Comparison of ENCODE assay signal across 1 mouse cellular context in the genomic region with DNA sequence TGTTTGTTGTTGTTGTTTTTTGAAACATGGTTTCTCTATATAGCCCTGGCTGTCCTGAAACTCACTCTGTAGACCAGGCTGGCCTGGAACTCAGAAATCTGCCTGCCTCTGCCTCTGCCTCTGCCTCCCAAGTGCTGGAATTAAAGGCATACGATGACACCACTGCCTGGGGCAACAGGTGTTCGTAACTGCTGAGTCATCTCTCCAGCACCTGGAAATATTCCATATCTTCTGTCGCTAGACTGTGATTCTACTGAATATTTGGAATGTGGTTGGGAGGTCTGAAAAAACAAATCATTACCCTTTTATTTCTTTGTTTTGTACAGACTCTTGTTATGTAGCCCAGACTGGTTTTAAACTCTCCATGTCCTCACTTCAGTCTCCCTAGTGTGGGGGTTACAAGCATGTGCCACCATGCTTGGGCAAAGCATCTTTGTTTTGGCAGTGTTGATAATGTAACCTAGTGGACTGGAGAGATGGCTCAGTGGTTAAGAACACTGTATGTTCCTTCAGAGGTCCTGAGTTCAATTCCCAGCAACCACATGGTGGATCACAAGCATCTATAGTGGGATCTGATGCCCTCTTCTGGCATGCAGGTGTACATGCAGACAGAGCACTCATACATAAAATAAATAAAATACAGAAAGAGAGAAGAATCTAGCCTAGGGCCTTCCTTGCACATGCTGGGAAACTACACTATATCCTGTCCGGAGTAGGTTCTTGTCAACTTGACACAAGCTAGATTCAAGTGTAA.
TF ChIP-seq lines count a peak whose summit lies in the region.

No protein-coding gene starts in this region.

TF ChIP-seq in CH12.LX, 34 proteins besides CTCF, POLR2A, EP300 and RAD21:
- TF ChIP-seq MAFK (IDR thresholded peaks at IDR 0.05; ENCODE audit: insufficient replicate concordance, low read length) (peak; percentile 61; the same call in 1 of the 2 replicates), MAX (IDR thresholded peaks at IDR 0.05; ENCODE audit: low read length) (no peak), MYC (IDR thresholded peaks at IDR 0.05; ENCODE audit: low read depth, low read length) (peak; percentile 66; the same call in 1 of the 2 replicates)
